Mouse (Mus musculus) kidney, adult 8-10 months (tissue): ENCODE data around the gene Anxa11.
"Not testable (repeated sequence)": the region's sequence is repeated elsewhere in the genome, so short reads cannot be mapped to it uniquely, and the experiment has no call there.

Experiments used
- DNase-seq, 2 experiments: peaks; one replicate each; pipeline ENCODE4 v3.0.0; 2022

Anxa11 gene

DNA sequence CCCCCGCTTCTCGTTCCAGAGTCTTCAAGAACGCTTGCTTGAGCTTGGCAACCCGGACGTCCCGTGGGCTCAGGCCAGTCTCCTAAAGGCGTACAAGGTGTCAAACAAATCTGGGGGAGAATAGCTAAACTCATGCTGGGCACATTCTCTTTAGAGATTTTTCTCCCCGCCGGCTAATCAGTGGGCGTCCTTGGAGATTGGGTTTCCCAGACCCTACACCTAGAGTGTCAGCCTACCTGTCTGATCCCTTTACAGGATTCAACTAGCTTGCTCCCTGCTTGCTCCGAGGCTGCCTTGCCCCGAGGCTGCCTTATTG is 690 bp downstream of the Anxa11 start:
- DNase-seq = no peak

- DNase-seq = no peak
Measured at GRCm38 (mm10) chr14:25844372-25844771, 2.4 kb downstream of the Anxa11 start.

DNA sequence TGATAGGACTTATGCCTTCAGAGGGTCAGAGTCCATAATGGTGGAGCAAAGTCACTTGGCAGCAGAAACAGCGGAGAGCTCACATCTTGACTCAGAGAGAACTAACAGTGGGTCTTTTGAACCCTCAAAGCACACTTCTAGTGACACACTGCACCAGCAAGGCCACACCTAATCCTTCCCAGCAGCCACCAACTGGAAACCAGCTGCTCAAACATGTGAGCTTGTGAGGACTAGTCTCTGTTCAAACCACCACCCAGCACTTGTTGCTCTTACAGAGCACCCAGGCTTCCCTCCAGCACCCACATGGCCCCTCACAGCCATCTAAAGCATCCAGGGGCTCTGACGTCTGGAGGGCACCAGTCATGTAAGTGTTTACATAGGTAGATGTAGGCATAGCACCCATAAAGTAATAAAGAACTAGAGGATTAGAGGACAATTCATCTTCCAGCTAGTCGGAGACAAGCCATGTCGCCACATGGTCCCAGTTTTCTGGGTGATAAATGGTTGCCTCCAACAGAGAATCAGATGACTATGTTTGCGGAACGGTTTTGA is 4.0 kb downstream of the Anxa11 start:
- no peak for DNase-seq

GRCm38 (mm10) chr14:25846516-25846915 is 4.6 kb downstream of the Anxa11 start:
- no peak for DNase-seq

DNA sequence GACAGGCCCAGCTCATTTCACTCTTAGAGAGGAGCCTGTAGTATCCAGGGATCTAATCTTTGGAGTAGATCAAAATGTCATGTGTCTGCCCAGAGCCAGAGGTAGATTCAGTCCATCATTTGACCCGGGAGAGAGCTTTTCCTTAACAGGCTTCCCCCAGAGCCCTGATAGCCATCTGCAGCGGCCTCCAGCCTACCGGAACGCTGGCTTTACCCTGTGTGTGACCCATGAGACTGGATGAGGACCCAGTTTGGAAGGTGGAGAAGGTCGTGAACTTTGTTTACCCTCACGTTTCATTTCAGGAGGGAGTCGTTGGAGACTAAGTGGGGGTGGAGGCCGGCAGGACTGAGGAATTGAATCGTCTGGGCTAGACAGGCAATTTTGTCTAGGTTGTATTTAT is 5.7 kb downstream of the Anxa11 start:
- DNase-seq = peak in 1 of 2 experiments; percentile 53

DNA sequence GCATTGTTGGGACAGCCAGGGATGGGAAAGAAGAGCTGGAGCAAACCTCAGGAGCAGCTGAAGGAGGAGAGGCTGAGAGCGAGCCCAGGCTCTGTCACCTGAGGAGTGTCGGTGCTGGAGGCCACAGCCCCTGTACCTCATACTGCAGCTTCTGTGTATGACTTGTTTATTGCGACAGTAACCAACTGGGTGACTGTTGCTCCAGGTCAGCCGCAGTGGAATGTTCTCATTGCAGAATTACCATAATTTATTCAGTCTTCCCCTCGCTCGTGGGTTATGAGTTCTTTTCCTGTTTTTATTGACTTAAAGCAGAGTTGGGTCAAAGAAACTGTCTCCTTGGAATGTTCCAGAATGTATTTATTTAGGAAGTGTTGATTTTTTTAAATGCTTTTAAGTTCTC is 6.3 kb downstream of the Anxa11 start:
- peak; percentile 42 to 75 for DNase-seq

- not testable (repeated sequence) for DNase-seq
Measured at GRCm38 (mm10) chr14:25848708-25849107, 6.8 kb downstream of the Anxa11 start.

GRCm38 (mm10) chr14:25850433-25850832 is 8.5 kb downstream of the Anxa11 start:
- no peak for DNase-seq

- DNase-seq = no peak
Measured at GRCm38 (mm10) chr14:25851189-25851588, 9.2 kb downstream of the Anxa11 start.

DNA sequence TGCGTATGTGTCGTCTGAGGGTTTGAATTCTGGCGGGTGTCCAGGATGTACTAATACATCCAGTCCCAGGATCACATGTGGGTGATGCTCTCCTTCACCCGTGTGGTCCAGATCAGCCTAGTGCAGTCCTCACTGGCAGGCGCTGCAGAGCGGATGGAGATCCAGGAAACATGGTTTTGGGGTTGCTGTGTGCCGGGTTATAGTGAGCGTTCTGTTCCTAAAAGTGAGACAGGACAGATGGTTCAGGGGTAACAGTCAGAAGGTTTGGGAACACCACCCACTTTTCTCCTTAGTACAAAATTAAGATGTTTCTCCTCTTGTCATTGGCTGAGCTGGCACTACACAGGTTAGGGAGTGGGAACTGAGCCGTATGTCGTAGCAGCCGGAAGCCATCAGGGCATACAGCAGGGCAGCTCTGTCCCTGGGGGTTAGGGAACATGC is 10.2 kb downstream of the Anxa11 start:
- DNase-seq = no peak

DNA sequence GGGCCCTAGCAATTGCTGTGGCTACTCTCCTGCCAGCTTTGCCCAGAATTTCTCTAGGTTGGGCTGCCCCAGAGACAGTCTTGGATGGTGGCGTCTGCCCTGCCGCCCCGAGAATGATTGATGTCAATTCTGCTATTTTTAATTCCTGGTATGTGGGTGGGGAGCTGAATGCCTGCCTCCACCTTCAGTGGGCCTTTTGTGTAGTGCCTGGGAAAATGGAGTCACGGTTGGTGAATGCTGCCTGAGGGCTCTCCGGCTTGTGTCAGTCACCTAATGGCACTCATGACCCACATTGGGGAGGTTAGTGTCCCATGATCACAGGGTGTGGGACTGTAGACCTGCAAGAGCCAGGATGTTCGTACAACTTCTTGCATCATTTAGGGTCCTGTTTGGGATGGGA is 11.3 kb downstream of the Anxa11 start:
- no peak for DNase-seq

GRCm38 (mm10) chr14:25853717-25854452 is 11.9 kb downstream of the Anxa11 start:
- no peak for DNase-seq

- no peak for DNase-seq
Measured at GRCm38 (mm10) chr14:25855241-25855885, 13.4 kb downstream of the Anxa11 start.

DNA sequence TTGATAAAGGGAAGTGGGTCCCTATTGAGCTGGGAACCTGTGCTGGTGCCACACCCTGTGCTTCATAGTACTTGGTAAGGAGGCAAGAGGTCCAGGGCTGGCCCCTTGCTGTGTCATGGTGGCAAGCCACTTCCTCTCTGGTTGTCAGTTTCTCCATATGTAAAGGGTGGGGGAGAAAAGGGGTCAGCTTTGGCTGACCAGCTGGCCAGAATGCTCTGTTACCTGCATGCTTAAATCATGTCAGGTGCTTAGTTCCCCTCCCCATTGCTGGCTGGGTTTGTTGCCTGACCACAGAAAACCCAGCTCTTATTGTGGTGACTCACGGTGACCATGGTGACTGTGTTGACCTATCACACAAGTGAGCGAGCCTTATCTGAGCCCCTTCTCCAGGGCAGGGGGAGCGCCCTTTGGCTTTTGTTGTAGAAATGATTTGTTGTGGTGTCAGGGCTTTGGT is 15.2 kb downstream of the Anxa11 start:
- DNase-seq = no peak

- DNase-seq = no peak
Measured at GRCm38 (mm10) chr14:25857940-25858339, 16.0 kb downstream of the Anxa11 start.

DNA sequence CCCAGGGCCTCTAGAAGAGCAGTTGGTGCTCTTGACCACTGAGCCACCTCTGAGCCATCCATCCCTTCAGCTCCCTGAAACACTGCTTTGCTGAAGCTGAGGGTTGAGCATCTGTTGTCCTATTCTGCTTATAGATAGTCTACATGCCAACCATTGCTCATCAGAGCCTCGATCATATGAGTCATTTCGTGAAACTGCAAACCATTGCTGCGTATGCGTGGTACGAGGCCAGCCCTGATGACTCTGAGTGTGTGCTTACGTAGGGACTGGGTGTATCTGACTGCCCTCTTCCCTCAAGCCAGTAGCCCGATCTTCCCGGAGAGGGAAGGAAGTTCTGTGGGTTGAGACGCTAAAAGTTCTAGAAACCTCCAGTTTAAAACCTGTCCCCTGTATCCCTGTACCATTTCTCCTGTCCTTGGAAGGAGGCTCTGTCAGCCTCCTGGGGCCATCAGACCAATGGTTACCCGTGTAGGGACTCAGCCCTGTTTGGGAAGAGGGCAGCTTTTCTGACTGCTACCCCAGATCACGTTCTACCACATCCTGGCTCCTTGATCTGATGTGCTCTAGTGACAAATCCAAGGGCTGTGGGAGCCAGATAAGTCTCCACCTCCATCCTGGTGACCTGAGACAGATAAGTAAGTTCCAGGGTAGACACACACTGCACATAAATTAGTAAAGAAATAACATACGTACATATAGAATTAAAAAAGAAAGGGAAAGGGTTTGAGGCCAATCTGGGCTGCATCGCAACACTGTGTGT is 20.0 kb downstream of the Anxa11 start:
- DNase-seq = no peak

DNA sequence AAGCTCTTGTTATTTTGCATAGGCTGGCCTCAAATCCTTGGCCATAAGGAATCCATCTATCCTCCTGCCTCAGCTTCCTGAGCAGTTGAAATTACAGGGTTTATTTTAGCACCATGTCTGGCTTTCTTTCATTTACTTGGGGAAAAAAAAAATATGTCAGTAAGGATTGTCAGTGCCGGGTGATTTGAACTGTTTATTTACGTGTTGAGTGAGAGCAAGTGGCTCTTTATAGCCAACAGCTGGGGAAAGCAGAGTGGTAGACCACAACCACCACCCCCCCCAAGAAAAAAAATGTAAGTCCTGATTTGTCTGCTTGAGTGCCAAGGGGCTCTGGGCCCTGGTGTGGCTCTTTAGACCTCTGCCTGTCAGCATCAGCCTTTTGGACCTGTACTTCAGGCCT is 21.8 kb downstream of the Anxa11 start:
- no peak for DNase-seq

GRCm38 (mm10) chr14:25865251-25865650 is 23.3 kb downstream of the Anxa11 start:
- no peak for DNase-seq

DNA sequence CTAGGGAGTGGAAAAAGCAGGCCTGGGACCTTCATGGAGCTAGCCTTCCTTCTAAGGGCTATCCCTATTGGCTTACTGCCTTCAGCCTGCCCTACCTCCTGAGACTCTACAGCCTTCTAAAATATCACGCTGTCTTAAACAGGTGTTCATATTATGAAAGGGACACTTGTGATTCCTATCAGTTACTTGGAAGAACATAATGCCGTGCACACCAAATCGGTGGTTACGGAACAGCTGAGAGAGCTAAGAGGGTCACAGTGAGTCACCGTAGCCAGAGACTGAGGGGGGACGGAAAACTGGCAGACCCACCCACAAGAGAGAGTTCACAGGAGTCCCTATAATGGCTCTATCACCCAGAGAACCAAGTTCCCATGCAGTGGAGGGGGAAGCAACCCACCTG is 24.4 kb downstream of the Anxa11 start:
- DNase-seq = no peak

DNA sequence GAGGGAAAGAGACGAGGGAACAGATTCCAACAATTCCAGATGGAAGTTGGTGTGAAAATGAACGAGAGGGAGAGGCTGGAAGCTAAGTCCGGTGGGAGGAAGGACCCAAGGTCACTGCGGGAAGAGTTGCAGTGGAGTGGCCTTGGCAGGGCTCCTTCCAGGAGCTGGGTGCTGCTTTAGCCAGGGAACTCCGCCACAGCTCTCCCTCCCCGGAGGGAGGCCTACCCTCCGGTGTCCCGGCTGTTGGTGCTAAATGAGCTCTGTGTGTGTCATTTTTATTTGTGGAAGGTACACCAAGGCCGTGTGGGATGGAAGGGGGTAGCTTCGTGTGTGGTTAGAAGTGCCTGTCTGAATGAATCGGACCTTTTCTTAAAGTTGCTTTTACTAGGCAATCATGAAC is 24.9 kb downstream of the Anxa11 start:
- no peak for DNase-seq

DNA sequence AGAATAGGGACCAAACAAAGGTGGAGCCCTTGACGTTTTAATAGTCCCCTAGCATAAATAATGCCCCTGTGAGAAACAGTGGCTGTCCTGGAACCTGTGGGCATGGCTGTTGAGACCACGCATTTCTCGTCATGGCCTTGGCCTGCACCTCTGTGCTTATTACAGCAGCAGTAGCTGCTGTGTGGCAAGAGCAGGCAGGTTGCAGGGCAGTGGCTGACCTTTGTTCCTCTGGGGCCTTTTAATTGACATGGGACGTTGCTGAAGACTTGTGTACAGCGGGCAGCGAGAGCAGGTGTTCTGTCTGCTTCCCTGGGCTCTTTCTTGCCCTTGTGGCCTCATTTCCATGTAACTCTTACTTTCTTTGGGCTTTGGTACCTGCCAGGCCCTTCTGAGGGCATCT is 25.9 kb downstream of the Anxa11 start:
- peak; percentile 59 to 64 for DNase-seq

DNA sequence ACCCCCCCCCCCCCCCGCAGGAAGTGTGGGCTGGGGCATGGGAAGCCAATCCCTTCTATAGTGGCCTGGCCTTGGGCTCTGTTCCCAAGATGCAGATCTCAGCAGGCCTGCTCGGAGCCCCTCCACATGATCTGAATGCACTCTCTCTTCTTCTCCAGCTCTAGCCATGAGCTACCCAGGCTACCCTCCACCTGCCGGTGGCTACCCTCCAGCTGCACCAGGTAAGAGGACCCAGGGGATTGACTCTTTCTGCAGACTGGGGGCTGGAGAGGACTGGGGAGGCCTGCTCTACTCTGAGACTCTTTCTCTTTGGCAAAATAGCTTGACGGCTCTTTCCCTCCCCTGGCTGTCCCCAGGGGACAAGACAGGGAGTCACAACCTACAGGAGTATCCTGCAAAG is 26.8 kb downstream of the Anxa11 start:
- no peak for DNase-seq

GRCm38 (mm10) chr14:25869135-25869878 is 27.4 kb downstream of the Anxa11 start:
- no peak for DNase-seq
